Mouse (Mus musculus) erythroblast, embryonic 14.5 days (primary cell): Measurements from ENCODE around the gene Nr2f1. TPM values are rescaled to one million over a fixed set of nuclear protein-coding genes. Genes with fewer than 3 reads are reported as not detected.
A peak's percentile ranks its signal among the peaks of the same experiment; 100 is the strongest.

Source experiments
- H3K27me3 ChIP-seq: 2 replicates; pipeline ENCODE4 v1.6.1; 2012; ENCODE audit warnings: inconsistent platforms; ENCODE audit not compliant: control insufficient read depth
- H3K36me3 ChIP-seq: 2 replicates; pipeline ENCODE4 v1.6.1; 2012; ENCODE audit warnings: mild to moderate bottlenecking, inconsistent platforms; ENCODE audit not compliant: control insufficient read depth
- H3K4me1 ChIP-seq: 2 replicates; pipeline ENCODE4 v1.6.1; 2012; ENCODE audit warnings: inconsistent platforms; ENCODE audit not compliant: control insufficient read depth
- H3K4me3 ChIP-seq: replicated peaks from 2 replicates; pipeline ENCODE3; 2012; ENCODE audit warnings: moderate library complexity, mild to moderate bottlenecking, inconsistent platforms
- H3K9me3 ChIP-seq: 2 replicates; pipeline ENCODE4 v1.6.1; 2012; ENCODE audit warnings: low read length, inconsistent platforms, mixed read lengths; ENCODE audit not compliant: control insufficient read depth
- GATA1 ChIP-seq: IDR thresholded peaks from 2 replicates; pipeline ENCODE4 v1.6.1; 2012; ENCODE audit warnings: low read length, inconsistent platforms, mixed read lengths
- TAL1 ChIP-seq: IDR thresholded peaks from 3 replicates; pipeline ENCODE4 v1.6.1; 2012; ENCODE audit warnings: low read length, inconsistent platforms, mixed read lengths
- polyA plus RNA-seq: library from polyadenylated mRNA; stranded (reverse); fragments of >175 nt; gene quantifications from 2 replicates; pipeline ENCODE4 v1.2.3, GENCODE M21; 2012

Gene Nr2f1
- polyA plus RNA-seq, 1 experiment, result not detected

DNA sequence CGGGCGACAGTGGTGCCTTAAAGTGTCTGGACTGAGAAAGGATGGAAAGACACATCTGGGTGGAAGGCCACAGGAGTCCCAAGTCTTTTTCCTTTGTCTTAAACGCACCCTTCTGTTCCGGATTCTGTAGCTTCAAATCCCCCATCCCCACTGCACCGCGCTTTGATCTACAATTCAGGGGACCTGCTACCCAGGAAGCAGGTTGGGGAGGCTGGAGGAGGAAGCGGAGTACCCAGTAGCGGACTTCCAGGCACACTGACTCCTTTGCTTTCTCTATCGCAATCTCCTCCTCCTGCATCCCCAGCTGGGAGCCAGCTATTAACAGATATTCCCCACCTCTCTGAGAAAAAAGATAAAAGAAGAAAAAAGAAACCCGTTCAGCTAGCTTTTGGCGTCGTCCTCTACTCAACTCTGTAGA is 10.1 kb upstream of the Nr2f1 start:
- Histone ChIP-seq H3K36me3 (no peaks in the 10 kb centered on the region), H3K9me3 (no peaks in the 10 kb centered on the region; the same call in 1 of the 2 replicates), H3K4me3 (no peak overlapping the region), H3K27me3 (peaks cover 89% of the 10 kb centered on the region), H3K4me1 (no peaks in the 10 kb centered on the region)
- TF ChIP-seq GATA1, result no peak
- no peak for TF ChIP-seq TAL1

DNA sequence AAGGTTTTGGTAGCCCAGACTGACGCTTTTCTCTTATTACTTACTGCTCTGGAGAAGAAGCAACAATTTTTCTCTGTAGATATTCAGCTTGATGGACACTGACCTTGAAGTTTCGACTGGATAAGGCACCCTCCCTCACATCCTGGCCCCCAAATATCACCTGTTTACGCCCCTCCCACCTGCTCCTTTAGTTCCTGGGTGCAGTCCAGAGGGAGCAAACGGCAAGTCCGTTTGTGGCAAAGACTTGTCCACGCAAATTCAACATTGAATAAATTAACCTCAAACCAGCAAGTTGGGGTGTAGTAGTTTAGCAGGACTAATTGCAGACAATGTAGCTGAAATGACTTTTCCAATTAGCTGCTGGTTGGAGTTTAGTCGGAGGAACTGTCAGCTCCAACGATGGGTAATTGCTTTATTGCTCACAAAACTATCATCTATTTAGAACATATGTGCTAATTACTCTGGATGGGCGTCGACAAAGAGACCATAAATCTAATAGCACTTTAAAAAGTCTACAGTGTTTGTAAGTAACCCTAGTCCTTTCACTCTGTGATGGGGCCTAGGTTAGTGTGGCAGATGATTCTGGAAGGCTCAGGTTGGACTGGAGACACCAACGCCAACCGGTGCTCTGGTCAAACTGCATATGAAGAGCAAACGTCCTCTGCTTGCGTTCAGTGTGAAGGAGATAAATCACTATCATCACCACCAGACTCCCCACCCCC is 9.3 kb upstream of the Nr2f1 start:
- Histone ChIP-seq H3K4me3 (no peak overlapping the region), H3K36me3 (no peaks in the 10 kb centered on the region), H3K9me3 (no peaks in the 10 kb centered on the region; the same call in 1 of the 2 replicates), H3K27me3 (peaks cover 96% of the 10 kb centered on the region), H3K4me1 (no peaks in the 10 kb centered on the region)
- TF ChIP-seq TAL1 (no peak), GATA1 (no peak)

DNA sequence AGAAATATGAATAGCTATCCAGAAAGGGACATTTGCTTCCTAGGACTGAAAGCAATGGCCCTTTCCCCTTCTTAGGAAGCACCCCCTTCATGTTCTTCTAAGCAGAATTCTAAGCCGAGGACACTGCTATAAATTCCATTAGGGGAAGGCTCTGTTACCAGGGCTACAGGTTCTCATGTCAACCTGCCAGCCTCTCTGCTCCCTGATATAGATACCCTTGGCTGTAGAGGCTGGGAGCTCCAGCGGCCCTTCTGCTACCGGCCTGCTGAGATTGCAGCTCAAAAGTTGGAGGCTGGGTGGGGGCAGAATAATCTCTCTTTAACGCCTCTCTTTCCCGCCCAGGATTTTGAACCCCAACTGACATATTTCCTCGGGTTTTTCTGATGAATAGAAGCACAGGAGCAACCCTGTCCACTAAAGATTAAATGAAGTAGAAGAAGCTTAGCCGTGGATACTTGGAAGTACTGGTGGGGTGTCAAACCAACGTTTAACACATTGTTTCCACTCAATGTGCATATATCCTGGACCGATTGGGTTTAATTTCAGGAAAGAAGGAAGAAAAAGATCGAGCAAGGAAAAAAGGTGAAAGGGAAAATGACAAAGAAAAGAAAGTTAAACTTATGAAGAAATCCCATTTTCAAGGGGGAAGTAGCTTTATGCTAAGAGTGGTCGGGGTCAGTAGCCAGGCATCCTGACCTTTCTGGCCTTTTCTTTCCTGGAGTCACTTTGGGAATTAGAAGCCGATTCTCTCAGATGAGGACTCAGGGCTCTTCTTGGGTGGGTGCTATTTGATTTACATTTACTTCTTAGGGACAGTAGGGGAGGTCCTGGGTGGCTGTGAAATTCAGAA is 8.5 kb upstream of the Nr2f1 start:
- H3K9me3 ChIP-seq, result no peaks in the 10 kb centered on the region; the same call in 1 of the 2 replicates
- H3K4me1 ChIP-seq, result no peaks in the 10 kb centered on the region
- TF ChIP-seq GATA1, result no peak
- no peak for TF ChIP-seq TAL1
- H3K36me3 ChIP-seq, result no peaks in the 10 kb centered on the region
- no peak overlapping the region for H3K4me3 ChIP-seq
- H3K27me3 ChIP-seq, result peaks cover 100% of the 10 kb centered on the region

GRCm38 (mm10) chr13:78206891-78207430 is 7.4 kb upstream of the Nr2f1 start:
- no peaks in the 10 kb centered on the region for H3K4me1 ChIP-seq
- no peaks in the 10 kb centered on the region for H3K36me3 ChIP-seq
- no peak overlapping the region for H3K4me3 ChIP-seq
- peaks cover 100% of the 10 kb centered on the region for H3K27me3 ChIP-seq
- TF ChIP-seq TAL1 (no peak), GATA1 (no peak)
- no peaks in the 10 kb centered on the region; the same call in 1 of the 2 replicates for H3K9me3 ChIP-seq

- Histone ChIP-seq H3K36me3 (no peaks in the 10 kb centered on the region), H3K4me3 (no peak overlapping the region), H3K4me1 (no peaks in the 10 kb centered on the region), H3K27me3 (peaks cover 100% of the 10 kb centered on the region), H3K9me3 (no peaks in the 10 kb centered on the region)
- no peak for TF ChIP-seq GATA1
- TF ChIP-seq TAL1, result no peak
Measured at GRCm38 (mm10) chr13:78205426-78205825, 5.9 kb upstream of the Nr2f1 start.

DNA sequence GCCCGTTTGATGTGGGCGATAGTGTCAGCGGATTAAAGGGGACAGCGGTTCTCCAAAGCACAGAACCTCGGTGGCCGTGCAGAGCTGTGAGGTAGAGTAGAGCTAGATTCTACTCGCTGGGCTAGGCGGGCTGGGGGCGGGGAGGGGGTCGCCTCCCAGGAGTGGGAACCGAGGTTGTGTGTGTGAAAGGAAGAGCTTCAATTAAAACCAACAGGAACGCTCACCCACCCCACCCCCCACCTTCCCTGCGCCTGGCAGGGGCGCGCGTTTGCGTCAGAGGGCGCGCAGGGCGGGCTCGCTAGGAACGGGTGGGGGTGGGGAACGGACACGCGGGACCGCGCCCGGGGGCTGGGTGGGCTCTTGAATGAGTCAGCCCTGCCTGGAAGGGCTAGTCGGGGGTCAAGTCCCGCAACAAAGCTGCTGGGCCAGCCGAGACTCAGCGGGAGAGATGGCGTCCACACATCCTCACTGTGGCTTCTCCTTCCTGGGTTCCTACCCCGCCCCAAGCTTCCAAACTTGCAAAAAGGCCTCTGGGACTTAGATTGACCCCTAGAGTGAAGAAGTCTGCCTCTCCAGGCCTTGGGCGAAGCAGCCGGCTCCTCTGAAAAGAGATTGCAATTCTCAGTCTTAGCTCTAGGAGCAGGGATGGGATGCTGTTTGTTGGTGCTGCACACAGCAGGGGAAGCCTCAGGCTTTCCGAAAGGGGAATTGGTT is 3.9 kb upstream of the Nr2f1 start:
- Histone ChIP-seq H3K4me3 (peak overlapping the region; percentile 28), H3K36me3 (no peaks in the 10 kb centered on the region), H3K4me1 (no peaks in the 10 kb centered on the region), H3K27me3 (peaks cover 100% of the 10 kb centered on the region), H3K9me3 (no peaks in the 10 kb centered on the region)
- TF ChIP-seq TAL1 (no peak), GATA1 (no peak)

- H3K9me3 ChIP-seq, result no peaks in the 10 kb centered on the region
- no peaks in the 10 kb centered on the region; the same call in 1 of the 2 replicates for H3K4me1 ChIP-seq
- H3K36me3 ChIP-seq, result no peaks in the 10 kb centered on the region
- peak overlapping the region; percentile 28 for H3K4me3 ChIP-seq
- H3K27me3 ChIP-seq, result peaks cover 100% of the 10 kb centered on the region
- TF ChIP-seq TAL1 (no peak), GATA1 (no peak)
Measured at GRCm38 (mm10) chr13:78202574-78203347, 3.2 kb upstream of the Nr2f1 start.

GRCm38 (mm10) chr13:78201871-78202565 is 2.5 kb upstream of the Nr2f1 start:
- Histone ChIP-seq H3K36me3 (no peaks in the 10 kb centered on the region), H3K4me1 (no peaks in the 10 kb centered on the region; the same call in 1 of the 2 replicates), H3K9me3 (no peaks in the 10 kb centered on the region), H3K27me3 (peaks cover 100% of the 10 kb centered on the region), H3K4me3 (no peak overlapping the region)
- TF ChIP-seq GATA1 (no peak), TAL1 (no peak)
